Mouse (Mus musculus): ENCODE data around the gene Oxt. TPM values are rescaled to one million over a fixed set of nuclear protein-coding genes. Genes with fewer than 3 reads are reported as not detected.

Gene Oxt
- not detected in 2 replicates for polyA plus RNA-seq (2012; ENCODE audit: insufficient read depth, insufficient read length, missing spikeins)

GRCm38 (mm10) chr2:130575873-130576272 is at the start of gene Oxt:
Oxt (plus strand) TSS chr2:130576173.
- no peak within 1 kb of the TSS for H3K4me3 ChIP-seq (ENCODE audit: insufficient read depth, low read length)
- TF ChIP-seq POLR2A (IDR thresholded peaks at IDR 0.05; ENCODE audit: borderline replicate concordance, low read depth, low read length) = no peak
- no peak for TF ChIP-seq CTCF (IDR thresholded peaks at IDR 0.05; ENCODE audit: low read depth, low read length)

DNA sequence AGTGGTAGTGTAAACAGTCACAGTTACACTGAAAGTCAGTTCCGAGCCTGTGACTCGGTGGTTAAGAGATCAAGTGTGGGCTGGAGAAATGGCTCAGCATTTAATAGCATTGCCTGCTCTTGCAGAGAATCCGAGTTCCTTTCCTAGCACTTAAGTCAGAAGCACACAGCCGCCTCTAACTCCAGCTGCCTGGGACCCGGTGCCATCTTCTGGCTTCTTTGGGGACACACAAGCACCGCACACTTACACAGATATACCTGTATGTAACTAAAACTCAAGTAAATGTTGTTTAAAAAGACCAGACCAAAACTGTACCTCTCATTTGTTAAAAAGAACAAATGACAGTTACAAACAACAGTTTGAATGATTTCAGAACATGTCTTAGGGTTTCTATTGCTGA is 47.5 kb upstream of the Oxt start:
- Histone ChIP-seq H3K27ac (ENCODE audit: insufficient read depth, low read depth, low read length) (no peak overlapping the region), H3K4me3 (ENCODE audit: insufficient read depth, low read length) (no peak overlapping the region), H3K4me1 (ENCODE audit: control insufficient read depth, insufficient read depth, low read length) (peaks cover 31% of the 10 kb centered on the region)
- TF ChIP-seq CTCF (IDR thresholded peaks at IDR 0.05; ENCODE audit: low read depth, low read length) (no peak), POLR2A (IDR thresholded peaks at IDR 0.05; ENCODE audit: borderline replicate concordance, low read depth, low read length) (no peak)

More at GRCm38 (mm10) chr2:130575873-130576272, at the start of gene Oxt:
- no peak within 1 kb of the TSS for H3K27ac ChIP-seq (ENCODE audit: insufficient read depth, low read depth, low read length)
- no peaks in the 10 kb centered on the region for H3K4me1 ChIP-seq (ENCODE audit: control insufficient read depth, insufficient read depth, low read length)

GRCm38 (mm10) chr2:130529290-130529689 is 46.7 kb upstream of the Oxt start:
- peak overlapping the region; percentile 41 for H3K27ac ChIP-seq (ENCODE audit: insufficient read depth, low read depth, low read length)
- no peak overlapping the region for H3K4me3 ChIP-seq (ENCODE audit: insufficient read depth, low read length)
- TF ChIP-seq CTCF (IDR thresholded peaks at IDR 0.05; ENCODE audit: low read depth, low read length) = no peak
- TF ChIP-seq POLR2A (IDR thresholded peaks at IDR 0.05; ENCODE audit: borderline replicate concordance, low read depth, low read length) = no peak
- H3K4me1 ChIP-seq (ENCODE audit: control insufficient read depth, insufficient read depth, low read length) = peaks cover 29% of the 10 kb centered on the region

DNA sequence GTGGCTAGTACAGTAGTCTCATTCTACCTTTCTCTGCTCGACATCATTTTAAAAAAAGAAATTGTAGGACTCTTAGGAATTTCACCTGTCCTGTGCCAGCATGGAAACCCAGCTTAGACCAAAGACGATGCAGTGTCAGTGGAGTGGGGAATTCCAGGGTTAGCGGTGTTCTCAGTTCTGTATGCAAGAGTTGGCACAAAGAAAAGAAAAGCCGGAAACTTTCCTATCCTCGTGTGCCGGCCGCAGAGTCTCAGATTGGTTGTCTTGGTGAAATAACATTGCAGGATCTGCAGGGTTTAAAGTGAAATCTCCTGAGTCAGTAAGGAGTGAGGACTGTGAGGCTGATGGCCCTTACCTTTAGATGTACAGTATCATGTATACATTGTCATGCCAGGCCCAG is 46.0 kb upstream of the Oxt start:
- Histone ChIP-seq H3K27ac (ENCODE audit: insufficient read depth, low read depth, low read length) (peak overlapping the region; percentile 33; the same call in 1 of the 2 replicates), H3K4me1 (ENCODE audit: control insufficient read depth, insufficient read depth, low read length) (peaks cover 28% of the 10 kb centered on the region), H3K4me3 (ENCODE audit: insufficient read depth, low read length) (no peak overlapping the region)
- TF ChIP-seq CTCF (IDR thresholded peaks at IDR 0.05; ENCODE audit: low read depth, low read length) = no peak
- TF ChIP-seq POLR2A (IDR thresholded peaks at IDR 0.05; ENCODE audit: borderline replicate concordance, low read depth, low read length) = no peak

GRCm38 (mm10) chr2:130532201-130532600 is 43.8 kb upstream of the Oxt start:
- H3K4me1 ChIP-seq (ENCODE audit: control insufficient read depth, insufficient read depth, low read length) = peaks cover 16% of the 10 kb centered on the region
- no peak overlapping the region for H3K4me3 ChIP-seq (ENCODE audit: insufficient read depth, low read length)
- no peak overlapping the region for H3K27ac ChIP-seq (ENCODE audit: insufficient read depth, low read depth, low read length)
- no peak for TF ChIP-seq CTCF (IDR thresholded peaks at IDR 0.05; ENCODE audit: low read depth, low read length)
- TF ChIP-seq POLR2A (IDR thresholded peaks at IDR 0.05; ENCODE audit: borderline replicate concordance, low read depth, low read length) = no peak

- Histone ChIP-seq H3K27ac (ENCODE audit: insufficient read depth, low read depth, low read length) (0 out of 2 replicates have a peak overlapping the region, but pooled peaks have one; percentile 12), H3K4me3 (ENCODE audit: insufficient read depth, low read length) (no peak overlapping the region), H3K4me1 (ENCODE audit: control insufficient read depth, insufficient read depth, low read length) (peaks cover 5% of the 10 kb centered on the region)
- TF ChIP-seq POLR2A (IDR thresholded peaks at IDR 0.05; ENCODE audit: borderline replicate concordance, low read depth, low read length) (no peak), CTCF (IDR thresholded peaks at IDR 0.05; ENCODE audit: low read depth, low read length) (no peak)
Measured at GRCm38 (mm10) chr2:130535017-130535416, 41.0 kb upstream of the Oxt start.

- Histone ChIP-seq H3K4me1 (ENCODE audit: control insufficient read depth, insufficient read depth, low read length) (peaks cover 5% of the 10 kb centered on the region), H3K27ac (ENCODE audit: insufficient read depth, low read depth, low read length) (no peak overlapping the region), H3K4me3 (ENCODE audit: insufficient read depth, low read length) (no peak overlapping the region)
- TF ChIP-seq CTCF (IDR thresholded peaks at IDR 0.05; ENCODE audit: low read depth, low read length) (no peak), POLR2A (IDR thresholded peaks at IDR 0.05; ENCODE audit: borderline replicate concordance, low read depth, low read length) (no peak)
Measured at GRCm38 (mm10) chr2:130536890-130537289, 39.1 kb upstream of the Oxt start.

DNA sequence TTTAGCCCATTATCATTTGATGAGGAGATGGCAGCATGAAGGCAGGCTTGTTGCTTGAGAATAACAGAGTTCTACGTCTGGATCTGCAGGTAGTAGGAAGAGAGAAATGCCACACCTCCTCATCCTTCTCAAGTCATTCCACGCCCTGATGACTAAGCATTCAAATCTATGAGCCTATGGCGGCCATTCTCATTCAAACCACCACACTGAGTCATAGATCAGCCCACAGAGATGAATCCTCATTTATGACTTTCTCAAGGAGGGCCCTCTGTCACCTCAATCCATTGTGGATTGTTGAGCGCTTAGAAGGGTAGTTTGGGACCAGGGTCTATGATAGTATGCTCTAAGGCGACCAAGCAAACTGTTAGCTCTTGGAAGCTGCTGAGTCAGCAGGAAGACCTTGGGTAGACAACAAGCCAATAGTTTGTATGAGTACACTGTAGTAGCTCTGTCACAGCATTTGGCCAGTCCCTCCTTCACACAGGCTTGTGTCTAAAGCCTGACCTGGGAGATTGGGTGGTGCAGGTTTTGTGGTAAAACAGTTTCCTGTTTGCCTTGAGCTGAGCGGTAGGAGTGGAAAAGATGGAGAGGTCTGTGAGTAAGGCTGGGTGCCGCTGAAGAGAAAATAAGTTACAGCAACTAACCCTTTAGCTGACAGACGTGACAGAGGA is 37.0 kb upstream of the Oxt start:
- H3K27ac ChIP-seq (ENCODE audit: insufficient read depth, low read depth, low read length) = no peak overlapping the region
- no peak overlapping the region for H3K4me3 ChIP-seq (ENCODE audit: insufficient read depth, low read length)
- TF ChIP-seq POLR2A (IDR thresholded peaks at IDR 0.05; ENCODE audit: borderline replicate concordance, low read depth, low read length) = no peak
- no peak for TF ChIP-seq CTCF (IDR thresholded peaks at IDR 0.05; ENCODE audit: low read depth, low read length)

GRCm38 (mm10) chr2:130540266-130540665 is 35.7 kb upstream of the Oxt start:
- no peak overlapping the region for H3K4me3 ChIP-seq (ENCODE audit: insufficient read depth, low read length)
- H3K27ac ChIP-seq (ENCODE audit: insufficient read depth, low read depth, low read length) = no peak overlapping the region
- H3K4me1 ChIP-seq (ENCODE audit: control insufficient read depth, insufficient read depth, low read length) = no peaks in the 10 kb centered on the region
- TF ChIP-seq CTCF (IDR thresholded peaks at IDR 0.05; ENCODE audit: low read depth, low read length) (no peak), POLR2A (IDR thresholded peaks at IDR 0.05; ENCODE audit: borderline replicate concordance, low read depth, low read length) (no peak)

More for the DNA sequence above, 37.0 kb upstream of the Oxt start:
- peaks cover 5% of the 10 kb centered on the region for H3K4me1 ChIP-seq (ENCODE audit: control insufficient read depth, insufficient read depth, low read length)

- TF ChIP-seq POLR2A (IDR thresholded peaks at IDR 0.05; ENCODE audit: borderline replicate concordance, low read depth, low read length) (no peak), CTCF (IDR thresholded peaks at IDR 0.05; ENCODE audit: low read depth, low read length) (no peak)
- Histone ChIP-seq H3K4me1 (ENCODE audit: control insufficient read depth, insufficient read depth, low read length) (no peaks in the 10 kb centered on the region), H3K27ac (ENCODE audit: insufficient read depth, low read depth, low read length) (no peak overlapping the region), H3K4me3 (ENCODE audit: insufficient read depth, low read length) (no peak overlapping the region)
Measured at GRCm38 (mm10) chr2:130546957-130547356, 29.0 kb upstream of the Oxt start.
